Mouse (Mus musculus) cortical plate, adult 2 months (tissue): ENCODE measurements around the gene Prcd.

Experiments used
- CTCF ChIP-seq: fragments of 200-500 bp; IDR thresholded peaks from 2 replicates; pipeline ENCODE4 v1.5.1; 2011; ENCODE audit warnings: mild to moderate bottlenecking, control low read depth, low read length; ENCODE audit not compliant: insufficient read depth; ENCODE audit errors: extremely low read depth
- POLR2A ChIP-seq: fragments of 200-500 bp; IDR thresholded peaks from 2 replicates; pipeline ENCODE4 v1.6.1; 2011; ENCODE audit warnings: mild to moderate bottlenecking, low read length, control low read depth; ENCODE audit not compliant: insufficient read depth; ENCODE audit errors: extremely low read depth

GRCm38 (mm10) chr11:116671112-116671844 lies 17.9 kb downstream of the Prcd start:
- peak; percentile 56 for TF ChIP-seq CTCF
- TF ChIP-seq POLR2A, result peak; percentile 95
